Mouse (Mus musculus) adrenal gland (tissue): ENCODE measurements at regions not wholly inside any gene's neighbourhood (a gene's known extent, or its start where the extent isn't known, plus 50 kb on each side); places are given as distances from the start of the nearest gene placed in this dataset.

Experiments used
- intact Hi-C: fragments of 180-260 bp; cut with DNase I; formaldehyde crosslinking; loops from one replicate; pipeline ENCODE4 v1.15.1; 2025

- intact Hi-C loops, result no loop called here
These were observed 55.7 kb downstream of the Plk2 start for GRCm38 (mm10) chr13:110450526-110450925.

DNA sequence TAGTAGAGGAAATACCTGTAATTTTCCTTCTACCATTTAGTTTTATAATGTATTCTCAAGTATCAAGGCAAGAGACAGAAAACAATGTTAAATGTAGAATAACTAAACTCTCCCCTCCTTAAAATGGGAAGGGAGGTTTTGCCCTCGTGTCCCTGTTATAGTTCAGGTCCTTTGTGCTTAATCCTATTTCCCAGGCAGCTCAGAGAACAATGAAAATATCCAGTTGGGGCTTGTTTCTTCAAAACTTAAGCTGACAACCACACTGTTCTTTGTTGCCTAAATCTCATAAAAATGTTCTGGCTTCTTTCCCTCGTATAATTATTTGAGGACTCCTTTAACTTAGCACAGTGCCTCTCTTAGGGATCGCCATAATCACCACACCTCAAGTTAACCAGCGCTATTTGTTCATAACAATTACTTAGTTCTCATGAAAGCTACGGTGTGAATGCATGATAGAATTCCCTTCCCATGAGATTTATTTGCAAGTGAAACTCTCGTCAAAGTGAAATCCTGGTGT is 57.2 kb downstream of the Plk2 start:
- intact Hi-C loops, result no loop called here

GRCm38 (mm10) chr13:110455085-110455484 is 60.2 kb downstream of the Plk2 start:
- intact Hi-C loops, result no loop called here

DNA sequence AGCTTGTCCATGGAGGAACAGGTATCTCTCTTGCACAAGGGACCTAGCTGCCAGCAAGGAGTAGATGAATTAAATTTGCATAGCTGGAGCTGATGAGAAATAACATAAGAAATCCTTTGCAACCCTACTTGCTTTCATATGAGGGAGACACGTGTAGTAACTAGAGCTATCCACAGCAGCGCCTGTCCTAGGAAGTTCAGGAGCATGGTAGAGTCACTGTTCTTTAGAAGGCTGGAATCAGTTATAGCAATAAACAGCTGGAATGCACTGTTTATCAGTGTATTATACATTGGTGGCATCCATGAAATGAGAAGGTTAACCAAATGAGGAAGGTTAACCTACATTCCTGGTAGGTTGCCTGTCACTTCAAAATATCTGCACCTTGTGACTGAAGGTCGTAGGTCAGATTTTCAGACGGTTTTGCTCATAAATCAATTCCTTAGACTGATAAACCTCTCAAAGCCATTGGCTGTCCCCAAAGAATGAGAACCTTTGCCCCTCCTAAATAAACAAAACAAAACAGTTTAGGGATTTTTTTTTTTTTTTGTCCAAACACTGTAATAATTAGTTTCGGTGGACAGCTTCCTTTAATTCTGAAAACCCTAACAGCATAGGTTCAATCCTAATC is 60.8 kb downstream of the Plk2 start:
- intact Hi-C loops, result no loop called here

DNA sequence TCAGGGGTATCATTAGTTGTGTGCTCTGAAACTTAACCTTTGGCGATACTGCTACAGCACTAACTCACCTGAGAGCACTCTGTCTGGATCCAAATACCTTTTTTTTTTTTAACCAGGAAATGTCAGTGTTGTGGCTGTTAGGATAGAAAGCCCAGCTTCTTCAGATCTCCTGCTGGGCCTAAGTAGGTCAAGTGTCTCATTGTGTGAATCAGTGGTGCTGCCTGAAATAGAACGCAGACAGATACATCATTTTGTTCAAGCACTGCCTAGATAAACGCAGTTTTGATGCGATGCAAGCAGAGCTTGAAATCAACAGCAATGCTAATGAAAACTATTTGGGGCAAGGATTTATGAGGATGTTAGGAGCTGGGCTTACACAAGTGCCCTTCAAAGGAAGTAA is 63.9 kb downstream of the Plk2 start:
- intact Hi-C loops, result no loop called here

DNA sequence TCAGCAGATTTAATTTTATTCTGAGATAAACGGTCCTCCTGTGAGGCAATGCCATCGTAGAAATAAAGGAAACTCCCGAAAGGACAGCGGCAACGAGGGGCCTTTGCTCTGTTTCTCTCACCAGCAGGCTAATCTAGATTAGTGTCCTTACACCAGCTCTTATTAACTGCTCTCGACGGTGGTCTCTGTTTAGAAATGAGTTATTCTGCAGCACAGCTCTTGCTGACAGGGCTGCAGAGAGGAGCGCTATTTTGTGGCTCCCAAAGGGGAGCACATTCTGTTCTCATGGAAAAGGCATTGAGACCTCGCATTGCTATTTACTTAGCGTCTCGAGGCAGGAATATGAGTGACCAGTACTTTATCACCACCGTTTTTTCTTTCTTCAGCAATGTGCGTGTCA is 66.7 kb downstream of the Plk2 start:
- intact Hi-C loops, result no loop called here

GRCm38 (mm10) chr13:110471526-110471925 is 76.7 kb downstream of the Plk2 start:
- intact Hi-C loops, result no loop called here

- intact Hi-C loops, result no loop called here
These were observed 82.9 kb downstream of the Plk2 start for GRCm38 (mm10) chr13:110477709-110478108.

GRCm38 (mm10) chr13:110484358-110484940 is 89.6 kb downstream of the Plk2 start:
- intact Hi-C loops, result no loop called here

GRCm38 (mm10) chr13:110485515-110485914 is 90.7 kb downstream of the Plk2 start:
- intact Hi-C loops, result no loop called here

GRCm38 (mm10) chr13:110490166-110490565 is 95.3 kb downstream of the Plk2 start:
- intact Hi-C loops, result no loop called here

- intact Hi-C loops, result no loop called here
These were observed 97.6 kb downstream of the Plk2 start for GRCm38 (mm10) chr13:110492296-110493001.

- intact Hi-C loops, result no loop called here
These were observed 98.2 kb downstream of the Plk2 start for GRCm38 (mm10) chr13:110493002-110493552.

DNA sequence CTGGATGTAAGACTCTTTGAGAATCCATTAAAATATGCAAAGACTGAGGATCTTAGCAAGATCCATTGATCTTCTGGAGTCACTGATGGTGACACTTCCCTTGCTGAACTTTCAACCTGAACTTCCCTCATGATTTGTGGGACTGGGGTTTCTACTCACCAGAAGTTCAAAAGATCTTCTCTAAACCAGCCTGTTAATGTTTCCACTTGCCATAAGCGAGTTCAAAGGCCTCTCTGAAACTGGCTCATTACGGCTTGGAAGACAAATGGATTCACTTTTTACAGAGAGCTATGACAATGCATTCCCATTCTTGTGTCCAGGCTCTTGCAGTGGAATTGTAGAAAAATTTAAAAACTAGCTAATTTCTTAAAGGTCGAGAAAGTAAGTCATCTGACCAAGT is 102.6 kb downstream of the Plk2 start:
- intact Hi-C loops, result no loop called here

DNA sequence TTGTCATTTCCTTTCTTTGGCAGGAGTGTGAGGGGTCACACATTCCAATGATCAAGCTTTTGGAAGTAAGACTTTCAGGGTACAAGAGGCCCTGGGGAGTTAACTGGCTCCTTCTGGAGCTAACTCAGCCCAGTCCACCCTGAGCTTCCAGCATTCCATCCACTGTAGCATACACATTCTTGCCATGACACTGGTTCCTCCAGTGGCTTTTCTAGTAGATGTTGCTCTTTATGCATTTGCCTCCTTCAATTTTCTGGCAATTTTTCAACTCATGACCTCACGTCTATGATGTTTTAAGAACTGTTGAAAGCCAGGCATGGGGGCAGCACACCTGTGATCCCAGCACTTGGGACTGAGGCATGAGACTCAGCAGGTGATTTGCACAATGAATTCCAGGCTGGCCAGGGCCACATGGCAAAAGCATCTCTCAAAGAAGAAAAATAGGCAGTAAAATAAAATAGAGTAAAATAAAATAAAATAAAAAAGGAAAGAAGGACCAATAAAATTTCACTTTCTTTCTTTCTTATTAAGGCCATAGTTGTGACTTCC is 113.0 kb downstream of the Plk2 start:
- intact Hi-C loops, result no loop called here

GRCm38 (mm10) chr13:110517986-110518385 is 123.1 kb downstream of the Plk2 start:
- intact Hi-C loops, result no loop called here

GRCm38 (mm10) chr13:110522974-110523373 is 128.1 kb downstream of the Plk2 start:
- intact Hi-C loops, result no loop called here

GRCm38 (mm10) chr13:110527681-110528080 is 132.8 kb downstream of the Plk2 start:
- intact Hi-C loops, result no loop called here

- intact Hi-C loops, result loop anchor here (10.0 kb wide), 1 partner anchor 135 kb away; the partner anchor contains the start of gene Plk2
These were observed 134.8 kb downstream of the Plk2 start for GRCm38 (mm10) chr13:110529624-110530023.

DNA sequence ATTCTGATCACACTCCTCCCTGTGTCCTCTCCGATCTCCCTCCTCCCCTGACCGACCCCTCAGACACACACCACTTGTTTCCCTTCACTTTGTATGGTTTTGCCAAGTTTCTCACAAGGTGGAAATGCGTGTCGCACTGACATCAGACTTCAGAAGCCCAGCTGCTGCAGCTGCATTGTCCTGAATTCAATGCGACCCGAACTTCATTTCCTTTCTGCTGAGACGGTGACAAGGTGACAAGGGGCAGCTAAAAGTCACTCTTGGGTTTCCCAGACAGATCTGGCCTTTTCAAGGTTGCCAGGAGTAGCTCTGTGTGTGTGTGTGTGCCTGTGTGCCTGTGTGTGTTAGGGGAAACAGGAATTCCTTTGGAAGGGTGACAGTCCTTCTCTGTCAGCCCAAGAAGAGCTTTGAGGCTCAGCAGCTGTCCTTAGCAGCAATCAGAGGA is 139.5 kb downstream of the Plk2 start:
- intact Hi-C loops, result loop anchor here (10.0 kb wide), 1 partner anchor 140 kb away; the partner anchor contains the start of gene Plk2

DNA sequence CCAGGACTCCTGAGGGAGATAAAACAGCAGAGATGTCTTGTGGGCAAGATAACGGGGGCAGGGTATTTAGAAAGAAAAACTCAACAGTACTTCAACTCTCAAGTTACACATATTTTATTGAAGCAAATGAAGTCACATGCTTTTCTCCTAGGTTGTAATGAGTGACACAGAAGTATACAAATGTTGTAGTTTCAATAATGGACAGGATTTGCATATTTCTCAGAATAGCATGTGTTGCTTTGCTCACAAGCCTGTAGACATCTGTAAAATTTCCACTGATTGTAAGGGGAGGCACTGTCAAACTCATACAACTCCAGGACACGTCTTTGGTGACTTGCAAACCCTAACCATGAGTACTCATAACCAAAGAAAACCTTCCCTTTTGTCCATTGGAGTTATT is 140.9 kb downstream of the Plk2 start:
- intact Hi-C loops, result loop anchor here (10.0 kb wide), 1 partner anchor 141 kb away; the partner anchor contains the start of gene Plk2
